Mouse (Mus musculus) midbrain, embryonic 11.5 days (tissue): ENCODE data around the gene Rundc3a. TPM values are rescaled to one million over a fixed set of nuclear protein-coding genes. Genes with fewer than 3 reads are reported as not detected.
"Not testable (repeated sequence)": the region's sequence is repeated elsewhere in the genome, so short reads cannot be mapped to it uniquely, and the experiment has no call there.

Source experiments
- ATAC-seq: fragments of 200-750 bp; cut with Nextera tagmentation; 2 replicates; pipeline ENCODE4 v1.8.0; 2017; ENCODE audit warnings: moderate TSS enrichment, moderate library complexity; ENCODE audit not compliant: low FRiP score
- DNase-seq: peaks from one replicate; pipeline ENCODE4 v3.0.0; 2015; ENCODE audit warnings: low spot score; ENCODE audit errors: missing footprints
- H3K27ac ChIP-seq: fragments of 300-500 bp; sonication (generic); 2 replicates; pipeline ENCODE4 v1.5.1; 2014; ENCODE audit warnings: low read depth, low read length
- H3K27me3 ChIP-seq: fragments of 300-500 bp; sonication (generic); 2 replicates; pipeline ENCODE4 v1.6.1; 2014; ENCODE audit warnings: mild to moderate bottlenecking, low read length, moderate library complexity, mixed read lengths; ENCODE audit not compliant: control insufficient read depth, insufficient read depth
- H3K36me3 ChIP-seq: fragments of 300-500 bp; sonication (generic); 2 replicates; pipeline ENCODE4 v1.6.1; 2014; ENCODE audit warnings: mild to moderate bottlenecking, low read length, moderate library complexity, mixed read lengths; ENCODE audit not compliant: control insufficient read depth, insufficient read depth
- H3K4me1 ChIP-seq: fragments of 300-500 bp; sonication (generic); 2 replicates; pipeline ENCODE4 v1.6.1; 2014; ENCODE audit warnings: low read length; ENCODE audit not compliant: control insufficient read depth, insufficient read depth
- H3K4me2 ChIP-seq: fragments of 300-500 bp; sonication (generic); 2 replicates; pipeline ENCODE4 v1.6.1; 2014; ENCODE audit warnings: mild to moderate bottlenecking, moderate library complexity
- H3K4me3 ChIP-seq: fragments of 300-500 bp; sonication (generic); 2 replicates; pipeline ENCODE4 v1.5.1; 2014; ENCODE audit warnings: low read depth, low read length
- H3K9ac ChIP-seq: fragments of 300-500 bp; sonication (generic); 2 replicates; pipeline ENCODE4 v1.6.1; 2014; ENCODE audit warnings: low read length
- H3K9me3 ChIP-seq: fragments of 300-500 bp; sonication (generic); 2 replicates; pipeline ENCODE4 v1.6.1; 2016; ENCODE audit warnings: low read length; ENCODE audit not compliant: control insufficient read depth
- WGBS: fragments of 180-500 bp; shearing (Covaris S2); extraction: QIAGEN DNeasy Blood & Tissue Kit; methylation state at CpG from one replicate; pipeline ENCODE4 v1.1.7; 2014; 5-methylcytosine and 5-hydroxymethylcytosine counted together
- polyA plus RNA-seq: library from polyadenylated mRNA; unstranded; fragments of >200 nt; fragmentation: Nextera tagmentation; extraction: Ambion mirVana; gene quantifications from 2 replicates; pipeline ENCODE4 v1.2.1, GENCODE M21; 2014

The Rundc3a gene
- polyA plus RNA-seq, 1 experiment from 2014 or later = 43.0 TPM

GRCm38 (mm10) chr11:102409795-102410330 lies 16.7 kb downstream of the Rundc3a start:
- DNase-seq = no peak
- 87% methylated on average over 3 of the region's 3 CpGs for WGBS
- H3K9ac ChIP-seq = no peak overlapping the region
- no peak for ATAC-seq
- H3K9me3 ChIP-seq = no peaks in the 10 kb centered on the region
- no peak overlapping the region for H3K4me3 ChIP-seq
- H3K27ac ChIP-seq = no peak overlapping the region
- H3K36me3 ChIP-seq = no peaks in the 10 kb centered on the region
- H3K4me1 ChIP-seq = peaks cover 13% of the 10 kb centered on the region
- H3K27me3 ChIP-seq = no peaks in the 10 kb centered on the region
- no peak overlapping the region for H3K4me2 ChIP-seq

GRCm38 (mm10) chr11:102410345-102410744 lies 17.1 kb downstream of the Rundc3a start:
- H3K4me3 ChIP-seq, H3K27ac ChIP-seq, H3K36me3 ChIP-seq, ATAC-seq, DNase-seq, H3K9me3 ChIP-seq, H3K27me3 ChIP-seq, H3K4me2 ChIP-seq, H3K9ac ChIP-seq: not testable (repeated sequence)
- H3K4me1 ChIP-seq = peaks cover 13% of the 10 kb centered on the region
- WGBS = 85% methylated on average over 3 of the region's 3 CpGs

GRCm38 (mm10) chr11:102411061-102411460 lies 17.9 kb downstream of the Rundc3a start:
- no peak for DNase-seq
- H3K4me2 ChIP-seq = no peak overlapping the region
- no peak overlapping the region for H3K27ac ChIP-seq
- 80% methylated on average over 3 of the region's 3 CpGs for WGBS
- H3K9me3 ChIP-seq = no peaks in the 10 kb centered on the region
- no peak overlapping the region for H3K4me3 ChIP-seq
- no peak for ATAC-seq
- peaks cover 11% of the 10 kb centered on the region for H3K4me1 ChIP-seq
- H3K27me3 ChIP-seq = no peaks in the 10 kb centered on the region
- H3K36me3 ChIP-seq = no peaks in the 10 kb centered on the region
- no peak overlapping the region for H3K9ac ChIP-seq

GRCm38 (mm10) chr11:102411704-102412103 lies 18.5 kb downstream of the Rundc3a start:
- Histone ChIP-seq H3K4me1 (peaks cover 5% of the 10 kb centered on the region), H3K9ac (no peak overlapping the region), H3K36me3 (no peaks in the 10 kb centered on the region), H3K9me3 (no peaks in the 10 kb centered on the region), H3K27me3 (no peaks in the 10 kb centered on the region), H3K27ac (no peak overlapping the region; the same call in 1 of the 2 replicates), H3K4me2 (no peak overlapping the region), H3K4me3 (no peak overlapping the region)
- DNase-seq (peak; percentile 99), ATAC-seq (no peak)
- WGBS = 9% methylated on average over 11 of the region's 11 CpGs

GRCm38 (mm10) chr11:102413059-102413458 lies 19.9 kb downstream of the Rundc3a start:
- no peaks in the 10 kb centered on the region for H3K27me3 ChIP-seq
- H3K9ac ChIP-seq = no peak overlapping the region
- DNase-seq (no peak), ATAC-seq (no peak)
- H3K4me3 ChIP-seq = no peak overlapping the region
- H3K4me1 ChIP-seq = no peaks in the 10 kb centered on the region; the same call in 1 of the 2 replicates
- H3K27ac ChIP-seq = no peak overlapping the region
- no peaks in the 10 kb centered on the region for H3K36me3 ChIP-seq
- no peaks in the 10 kb centered on the region for H3K9me3 ChIP-seq
- WGBS = 77% methylated on average over 8 of the region's 8 CpGs
- no peak overlapping the region for H3K4me2 ChIP-seq

- Histone ChIP-seq H3K9ac (no peak overlapping the region), H3K4me1 (no peaks in the 10 kb centered on the region), H3K27me3 (no peaks in the 10 kb centered on the region), H3K36me3 (no peaks in the 10 kb centered on the region), H3K9me3 (no peaks in the 10 kb centered on the region; the same call in 1 of the 2 replicates), H3K27ac (no peak overlapping the region), H3K4me2 (no peak overlapping the region), H3K4me3 (no peak overlapping the region)
- WGBS = 77% methylated on average over 10 of the region's 10 CpGs
- ATAC-seq = no peak
- DNase-seq = no peak
These were observed 22.0 kb downstream of the Rundc3a start for GRCm38 (mm10) chr11:102415034-102415802.

GRCm38 (mm10) chr11:102417160-102417559 lies 24.0 kb downstream of the Rundc3a start:
- H3K27me3 ChIP-seq = no peaks in the 10 kb centered on the region
- WGBS = 86% methylated on average over 1 of the region's 1 CpGs
- H3K9me3 ChIP-seq = no peaks in the 10 kb centered on the region; the same call in 1 of the 2 replicates
- H3K9ac ChIP-seq = no peak overlapping the region
- H3K4me1 ChIP-seq = no peaks in the 10 kb centered on the region
- H3K4me2 ChIP-seq = no peak overlapping the region
- no peak overlapping the region for H3K4me3 ChIP-seq
- ATAC-seq = no peak
- peak; percentile 75 for DNase-seq
- no peak overlapping the region for H3K27ac ChIP-seq
- H3K36me3 ChIP-seq = no peaks in the 10 kb centered on the region

- H3K27ac ChIP-seq = no peak overlapping the region
- no peaks in the 10 kb centered on the region; the same call in 1 of the 2 replicates for H3K9me3 ChIP-seq
- H3K4me2 ChIP-seq = no peak overlapping the region
- H3K4me3 ChIP-seq = no peak overlapping the region
- no peak for ATAC-seq
- H3K9ac ChIP-seq = no peak overlapping the region
- H3K4me1 ChIP-seq = no peaks in the 10 kb centered on the region
- no peaks in the 10 kb centered on the region for H3K27me3 ChIP-seq
- no peaks in the 10 kb centered on the region for H3K36me3 ChIP-seq
- DNase-seq = peak; percentile 78
These were observed 25.7 kb downstream of the Rundc3a start for GRCm38 (mm10) chr11:102418887-102419286.

GRCm38 (mm10) chr11:102421559-102421958 lies 28.4 kb downstream of the Rundc3a start:
- no peak overlapping the region for H3K9ac ChIP-seq
- H3K4me3 ChIP-seq = no peak overlapping the region
- H3K27me3 ChIP-seq = no peaks in the 10 kb centered on the region
- ATAC-seq (no peak), DNase-seq (no peak)
- H3K27ac ChIP-seq = no peak overlapping the region
- no peaks in the 10 kb centered on the region; the same call in 1 of the 2 replicates for H3K9me3 ChIP-seq
- H3K36me3 ChIP-seq = no peaks in the 10 kb centered on the region
- no peaks in the 10 kb centered on the region for H3K4me1 ChIP-seq
- WGBS = 56% methylated on average over 8 of the region's 8 CpGs
- no peak overlapping the region for H3K4me2 ChIP-seq
